Mouse (Mus musculus) v-Abl transformed pro-B cells (cell line): ENCODE data around the gene Umps.

ENCODE experiments used
- in situ Hi-C, 2 experiments: fragments of 400-800 bp; cut with MboI; formaldehyde crosslinking; loops; one replicate each; pipeline ENCODE4 v1.15.1; 2025; ENCODE audit not compliant: unreplicated experiment in 2 of 2

Gene Umps

GRCm38 (mm10) chr16:33967283-33967640, 424 bp upstream of the Umps start:
- in situ Hi-C loops: loop anchor here (25.0 kb wide), 2 partner anchors 780 to 930 kb away; partner anchors contain the start of gene Osbpl11 (in 1 of the 2)

- in situ Hi-C loops: loop anchor here (25.0 kb wide), 2 partner anchors 779 to 929 kb away; partner anchors contain the start of gene Osbpl11 (in 1 of the 2)
Measured at GRCm38 (mm10) chr16:33965878-33966537, 830 bp downstream of the Umps start.

- in situ Hi-C loops: loop anchor here (25.0 kb wide), 2 partner anchors 776 to 926 kb away; partner anchors contain the start of gene Osbpl11 (in 1 of the 2)
Measured at GRCm38 (mm10) chr16:33963509-33963908, 3.3 kb downstream of the Umps start.

GRCm38 (mm10) chr16:33954793-33955192, 12.0 kb downstream of the Umps start:
- in situ Hi-C loops: loop anchor here (5.0 to 25.0 kb wide), 7 partner anchors 127 to 917 kb away; partner anchors contain the start of genes Itgb5 (in 1 of the 2) and Osbpl11 (in 1 of the 2)

GRCm38 (mm10) chr16:33953008-33953407, 13.8 kb downstream of the Umps start:
- in situ Hi-C loops: loop anchor here (5.0 to 25.0 kb wide), 5 partner anchors 126 to 916 kb away; partner anchors contain the start of genes Itgb5 (in 1 of the 2) and Osbpl11 (in 1 of the 2)

GRCm38 (mm10) chr16:33950830-33951229, 16.0 kb downstream of the Umps start:
- in situ Hi-C loops: loop anchor here (5.0 to 25.0 kb wide), 5 partner anchors 124 to 914 kb away; partner anchors contain the start of genes Itgb5 (in 1 of the 2) and Osbpl11 (in 1 of the 2)

GRCm38 (mm10) chr16:33950386-33950785, 16.5 kb downstream of the Umps start:
- in situ Hi-C loops: loop anchor here (5.0 to 25.0 kb wide), 5 partner anchors 123 to 913 kb away; partner anchors contain the start of genes Itgb5 (in 1 of the 2) and Osbpl11 (in 1 of the 2)

- in situ Hi-C loops: loop anchor here in 1 of 2 experiments (10.0 kb wide), 2 partner anchors 123 to 643 kb away; partner anchors contain the start of gene Itgb5
Measured at GRCm38 (mm10) chr16:33947664-33948571, 18.9 kb downstream of the Umps start.

- in situ Hi-C loops: loop anchor here in 1 of 2 experiments (10.0 kb wide), 2 partner anchors 121 to 641 kb away; partner anchors contain the start of gene Itgb5
Measured at GRCm38 (mm10) chr16:33946021-33946420, 20.8 kb downstream of the Umps start.

- in situ Hi-C loops: loop anchor here in 1 of 2 experiments (10.0 kb wide), 2 partner anchors 120 to 640 kb away; partner anchors contain the start of gene Itgb5
Measured at GRCm38 (mm10) chr16:33944772-33945171, 22.1 kb downstream of the Umps start.

- in situ Hi-C loops: loop anchor here in 1 of 2 experiments (10.0 kb wide), 2 partner anchors 119 to 639 kb away; partner anchors contain the start of gene Itgb5
Measured at GRCm38 (mm10) chr16:33944126-33944525, 22.7 kb downstream of the Umps start.

- in situ Hi-C loops: loop anchor here in 1 of 2 experiments (10.0 kb wide), 2 partner anchors 119 to 639 kb away; partner anchors contain the start of gene Itgb5
Measured at GRCm38 (mm10) chr16:33943388-33943787, 23.4 kb downstream of the Umps start.

GRCm38 (mm10) chr16:33942341-33942740, 24.5 kb downstream of the Umps start:
- in situ Hi-C loops: loop anchor here in 1 of 2 experiments (10.0 kb wide), 2 partner anchors 118 to 638 kb away; partner anchors contain the start of gene Itgb5

GRCm38 (mm10) chr16:33941271-33941781, 25.5 kb downstream of the Umps start:
- in situ Hi-C loops: loop anchor here in 1 of 2 experiments (10.0 kb wide), 2 partner anchors 117 to 637 kb away; partner anchors contain the start of gene Itgb5

GRCm38 (mm10) chr16:33940095-33940494, 26.7 kb downstream of the Umps start:
- in situ Hi-C loops: loop anchor here in 1 of 2 experiments (10.0 kb wide), 2 partner anchors 115 to 635 kb away; partner anchors contain the start of gene Itgb5

GRCm38 (mm10) chr16:33939636-33940035, 27.2 kb downstream of the Umps start:
- in situ Hi-C loops: loop anchor here in 1 of 2 experiments (10.0 kb wide), 2 partner anchors 115 to 635 kb away; partner anchors contain the start of gene Itgb5

GRCm38 (mm10) chr16:33939133-33939531, 27.7 kb downstream of the Umps start:
- in situ Hi-C loops: no loop called here

- in situ Hi-C loops: no loop called here
Measured at GRCm38 (mm10) chr16:33938311-33939132, 28.3 kb downstream of the Umps start.

- in situ Hi-C loops: no loop called here
Measured at GRCm38 (mm10) chr16:33937567-33937966, 29.3 kb downstream of the Umps start.
